Mouse (Mus musculus) G1E (cell line): ENCODE data around the gene Pdia5.

ENCODE experiments used
- CTCF ChIP-seq: IDR thresholded peaks from 2 replicates; pipeline ENCODE4 v1.5.1; 2012; ENCODE audit warnings: low read depth, low read length, inconsistent platforms, mixed read lengths
- GATA1 ChIP-seq: IDR thresholded peaks from 2 replicates; pipeline ENCODE4 v1.6.1; 2012; ENCODE audit warnings: borderline replicate concordance, low read length, inconsistent platforms, mixed read lengths
- POLR2AphosphoS5 ChIP-seq: IDR thresholded peaks from 2 replicates; pipeline ENCODE4 v1.6.1; 2012; ENCODE audit warnings: low read depth, low read length, inconsistent platforms; ENCODE audit not compliant: insufficient replicate concordance

- TF ChIP-seq CTCF = no peak
- TF ChIP-seq POLR2AphosphoS5 = no peak
- TF ChIP-seq GATA1 = no peak
Observed at GRCm38 (mm10) chr16:35441346-35442025, 49.2 kb downstream of the Pdia5 start.
